Mouse (Mus musculus): ENCODE measurements around the gene Basp1.
A peak's percentile ranks its signal among the peaks of the same experiment; 100 is the strongest.

The Basp1 gene

DNA sequence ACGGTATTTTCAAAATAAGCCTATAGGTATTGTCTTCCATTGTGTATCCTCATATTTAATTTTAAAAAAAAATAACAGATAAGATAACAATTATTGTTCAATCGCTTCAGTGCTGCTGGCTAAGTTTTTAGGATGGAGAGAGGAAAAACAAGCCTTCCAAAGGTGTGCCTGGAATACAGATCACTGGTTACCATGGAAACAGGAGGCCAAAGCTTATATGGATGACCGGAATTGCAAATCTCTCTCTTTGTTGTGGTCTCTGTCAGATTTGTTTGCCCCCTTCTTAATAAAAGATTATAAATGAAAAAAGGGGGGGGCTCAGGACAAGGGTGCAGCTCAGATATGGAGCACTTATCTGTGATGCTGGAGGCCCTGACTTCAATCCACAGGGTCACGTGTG, 2.4 kb upstream of the Basp1 start:
- no peak for DNase-seq

DNA sequence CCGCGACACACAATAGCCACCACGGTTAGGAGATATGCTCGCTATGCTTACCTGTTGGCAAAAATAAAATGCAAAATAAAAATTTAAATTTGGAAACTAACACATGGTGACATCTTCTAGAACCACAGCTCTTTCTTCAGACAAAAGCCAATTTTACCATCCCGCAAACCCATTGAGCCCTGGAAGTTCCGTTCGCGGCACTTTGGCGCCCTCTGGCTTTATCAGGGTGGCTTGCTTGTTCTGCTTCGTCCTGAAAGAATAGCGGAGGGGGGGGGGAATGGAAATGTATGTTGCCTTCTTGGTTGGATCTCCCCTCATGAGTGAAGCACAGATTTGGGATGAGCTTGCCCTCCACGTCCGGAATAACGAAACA, 1.2 kb upstream of the Basp1 start:
- peak; percentile 91 for DNase-seq

DNA sequence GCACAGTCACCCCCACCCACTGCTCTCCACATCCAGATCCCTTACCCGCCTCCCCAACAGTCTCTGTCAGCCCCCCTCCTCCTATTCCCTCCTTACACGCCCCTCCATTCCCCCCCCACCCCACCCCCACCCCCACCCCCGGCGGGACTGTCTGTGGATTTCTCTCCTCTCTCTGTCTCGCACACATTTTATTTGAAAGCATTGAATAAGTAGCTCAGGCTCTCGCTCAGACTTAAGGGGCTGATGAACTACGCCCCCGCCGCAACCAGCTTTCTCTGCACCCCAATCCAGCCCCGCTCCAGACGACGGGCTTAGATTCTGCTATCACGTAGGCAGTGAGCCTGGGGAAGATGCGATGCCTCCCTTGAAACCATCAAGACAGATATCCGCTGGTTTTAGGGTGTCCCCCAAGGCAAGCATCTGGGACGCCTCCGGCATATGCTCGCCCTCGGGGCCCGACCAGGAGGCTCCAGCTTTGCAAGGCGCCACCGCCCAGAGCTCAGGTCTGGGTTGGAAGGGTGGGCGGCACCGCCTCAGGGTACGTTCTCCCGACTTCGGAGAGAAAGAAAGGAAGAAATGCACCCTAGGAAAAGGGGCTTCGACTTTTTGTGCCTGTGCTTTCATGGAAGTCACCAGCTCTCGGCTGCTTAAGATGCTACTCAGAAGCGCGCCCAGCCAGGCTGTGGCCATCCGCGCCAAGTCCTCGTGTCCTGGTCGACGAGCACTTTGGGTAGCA, 615 bp upstream of the Basp1 start:
- peak; percentile 63 for DNase-seq

DNA sequence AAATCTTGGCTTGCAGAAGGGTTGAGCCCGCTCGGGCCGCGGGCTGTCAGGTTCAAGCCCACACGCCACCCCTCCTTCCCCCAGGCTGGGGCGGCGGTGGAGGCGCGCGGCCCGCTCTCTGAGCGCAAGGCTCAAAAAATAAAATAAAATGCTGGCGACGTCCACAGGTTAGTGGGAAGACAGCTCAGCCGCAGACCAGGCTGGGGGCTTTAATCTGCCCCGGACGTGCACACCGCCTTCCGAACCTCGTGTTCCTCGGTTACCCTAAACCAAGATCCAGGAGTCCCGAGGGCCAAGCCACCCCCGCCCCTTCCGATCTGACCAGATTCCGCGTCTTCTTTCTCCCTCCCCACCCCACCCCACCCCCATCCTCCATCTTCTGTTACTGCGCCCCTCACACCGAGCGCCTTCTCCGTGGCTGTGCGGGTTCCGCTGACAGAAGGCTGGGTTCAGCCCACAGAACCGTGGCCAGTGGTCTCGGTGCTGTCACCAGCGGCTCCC, 753 bp downstream of the Basp1 start:
- DNase-seq: peak; percentile 56

DNA sequence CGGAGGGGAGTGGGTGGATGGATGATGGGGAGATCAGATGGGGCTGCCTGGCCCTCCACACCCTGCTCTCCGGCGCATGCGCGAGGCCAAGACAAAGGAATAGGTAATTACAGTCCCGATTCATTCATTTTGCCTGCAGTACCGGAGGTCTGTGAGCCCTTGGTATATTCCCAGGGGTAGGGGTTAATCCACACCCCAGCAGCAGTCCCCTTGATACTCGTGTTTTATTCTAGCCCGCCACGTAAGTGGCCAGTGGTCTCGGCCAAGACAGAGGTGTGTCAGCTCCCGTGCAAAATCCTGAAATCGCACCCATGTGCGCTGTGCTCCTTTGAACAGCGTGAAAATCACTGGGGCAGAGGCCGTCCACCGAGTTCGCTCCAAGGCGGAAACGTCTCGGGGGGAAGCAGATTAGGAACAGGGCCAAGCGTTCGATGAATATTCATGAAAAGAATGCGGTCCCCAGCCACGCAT, 1.4 kb downstream of the Basp1 start:
- peak; percentile 79 for DNase-seq

DNA sequence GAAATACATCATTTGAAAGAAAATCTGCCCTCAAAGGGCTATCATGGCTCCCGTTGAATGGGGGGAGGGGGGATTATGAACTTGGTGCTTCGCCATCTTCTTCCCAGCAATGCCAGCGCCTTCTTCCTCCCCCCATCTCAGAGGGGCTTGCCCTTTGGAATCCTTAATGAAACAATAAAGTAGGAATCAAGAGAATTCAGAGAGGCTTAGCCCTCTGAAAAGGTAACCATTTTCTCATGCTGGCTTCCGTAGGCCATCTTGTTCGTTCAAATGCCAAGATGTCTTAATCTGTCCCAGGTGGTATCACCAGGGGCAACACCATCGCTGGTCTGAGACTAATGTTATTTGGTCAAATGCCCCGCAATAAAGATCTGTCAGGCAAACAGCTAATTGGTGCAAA, 2.1 kb downstream of the Basp1 start:
- peak; percentile 24 for DNase-seq

DNA sequence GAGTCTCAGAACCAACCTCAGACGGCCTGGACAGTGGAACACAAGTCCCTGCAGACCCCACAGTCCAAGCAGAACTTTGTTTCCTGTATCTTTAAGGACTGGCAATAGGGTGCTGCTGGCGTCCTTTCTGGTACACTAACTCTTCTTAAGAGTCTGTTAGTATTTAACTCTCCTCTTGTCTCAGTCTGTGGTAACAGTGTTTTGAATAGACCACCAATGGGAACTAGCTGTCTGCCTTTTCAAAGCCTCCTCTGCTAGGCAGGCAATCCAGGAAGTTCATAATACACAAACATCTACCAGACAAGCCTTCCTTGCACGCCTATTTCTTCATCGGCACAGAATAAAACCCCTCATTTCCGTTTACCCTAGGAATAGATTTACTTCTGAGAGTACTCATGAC, 7.6 kb downstream of the Basp1 start:
- DNase-seq: no peak

DNA sequence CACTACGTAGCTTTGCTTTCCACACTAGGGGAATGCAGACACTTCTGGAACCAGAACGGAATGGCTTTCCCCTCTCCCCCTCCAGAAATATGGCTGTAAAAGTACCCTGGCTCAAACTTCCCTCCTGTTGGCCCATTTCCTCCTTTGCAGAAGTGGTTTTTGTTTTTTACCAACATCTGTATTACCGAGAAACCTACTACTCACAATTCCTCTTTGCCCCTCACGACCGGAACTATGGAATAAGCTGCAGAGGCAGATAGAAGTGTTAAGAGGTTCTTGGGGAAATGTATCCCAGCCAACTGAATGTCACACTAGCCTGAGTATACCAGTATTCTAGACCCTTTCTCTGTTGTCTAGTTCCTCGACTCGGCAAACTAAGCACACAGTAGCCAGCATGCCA, 9.7 kb downstream of the Basp1 start:
- no peak for DNase-seq

DNA sequence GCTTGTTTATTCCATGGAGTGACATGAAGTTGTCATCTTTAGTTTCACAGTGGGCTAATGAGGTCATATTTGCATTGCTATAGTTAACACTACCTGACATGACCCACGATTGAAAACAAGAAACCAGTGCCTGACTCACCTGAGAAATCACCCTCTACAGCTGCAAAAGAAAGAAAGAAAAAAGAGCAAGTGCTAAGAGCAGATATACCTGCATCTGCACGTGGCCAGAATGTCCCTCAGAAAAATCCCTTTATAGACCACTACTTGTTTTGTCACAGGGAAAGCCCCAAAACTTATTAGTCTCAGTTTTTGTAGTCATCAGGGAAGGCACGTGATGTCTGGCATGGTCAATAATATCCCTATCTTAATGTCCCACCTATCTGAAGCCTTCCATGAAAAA, 11.6 kb downstream of the Basp1 start:
- no peak for DNase-seq

DNA sequence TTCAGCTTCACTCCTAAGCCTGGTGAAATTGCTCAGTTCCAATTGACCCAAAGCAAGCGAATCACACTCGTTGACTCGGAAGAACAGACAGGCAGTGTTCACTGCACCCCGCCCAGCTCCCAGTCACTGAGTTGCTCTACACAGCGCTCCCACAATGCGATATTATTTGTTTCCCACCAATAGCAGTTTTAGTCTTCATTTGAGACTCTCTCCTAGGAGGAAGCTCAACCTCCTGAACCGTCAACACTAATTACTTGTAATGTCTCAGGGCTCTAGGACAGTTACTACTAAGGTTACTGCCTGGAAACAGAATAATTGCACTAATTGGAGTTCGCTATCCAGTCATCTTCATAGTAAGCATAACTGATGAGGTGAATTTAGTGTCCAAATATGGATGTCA, 13.3 kb downstream of the Basp1 start:
- no peak for DNase-seq

DNA sequence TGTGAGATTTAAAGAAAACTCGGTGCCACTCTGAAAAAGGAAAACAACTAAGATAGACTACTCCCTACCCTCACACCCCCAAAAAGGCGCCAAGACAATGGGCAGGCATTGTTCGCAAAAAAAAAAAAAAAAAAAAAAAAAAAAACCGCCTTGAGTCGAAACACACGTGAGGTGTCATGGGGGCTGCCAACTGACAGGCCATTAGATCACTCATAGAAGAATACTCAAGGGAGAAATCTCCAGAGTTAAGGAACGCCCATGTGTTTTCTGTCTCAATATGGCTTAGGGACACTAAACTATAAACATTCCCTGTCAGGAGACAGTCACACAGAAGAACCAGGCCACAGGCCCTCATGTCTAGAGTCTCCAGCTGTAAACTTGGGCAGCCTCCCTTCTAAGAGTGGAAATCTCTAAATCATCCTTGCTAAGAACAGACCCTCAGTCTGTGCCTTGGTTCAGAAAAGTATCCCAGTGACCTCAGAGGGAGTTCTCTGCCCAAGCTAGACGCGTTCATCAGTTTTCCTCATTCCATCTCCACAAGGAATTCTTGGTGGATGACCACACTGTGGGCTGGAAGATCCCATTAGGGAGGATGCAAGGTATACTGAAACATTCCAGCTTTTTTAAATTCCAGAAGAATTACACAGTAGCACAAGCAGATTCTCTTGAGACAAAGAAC, 17.5 kb downstream of the Basp1 start:
- no peak for DNase-seq

DNA sequence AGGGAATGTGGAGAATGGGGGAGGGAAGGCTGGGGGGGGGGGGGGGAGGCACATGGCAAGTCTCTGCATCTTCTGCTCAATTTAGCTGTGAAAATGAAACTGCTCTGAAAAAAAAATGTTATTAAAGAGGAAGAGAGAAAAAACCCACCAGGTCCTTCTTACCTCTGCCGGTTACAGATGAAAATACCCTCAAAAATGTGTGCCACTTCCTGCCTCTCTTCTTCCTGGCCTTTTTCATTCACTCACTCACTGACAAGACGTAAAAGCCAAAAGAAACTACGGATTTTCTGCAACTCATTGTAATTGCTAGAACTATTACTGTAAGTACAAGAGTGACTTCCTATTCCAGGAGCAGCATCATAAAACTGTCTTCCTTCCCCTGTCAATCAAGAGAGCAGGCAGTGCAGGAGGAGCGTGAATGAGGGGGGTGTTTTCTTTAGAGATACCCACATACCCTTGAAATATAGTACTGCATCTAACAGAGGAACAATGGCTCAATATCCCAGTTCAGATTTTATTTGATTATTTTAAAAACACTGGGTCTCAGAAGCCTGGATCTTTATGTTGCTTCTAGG, 21.0 kb downstream of the Basp1 start:
- no peak for DNase-seq

DNA sequence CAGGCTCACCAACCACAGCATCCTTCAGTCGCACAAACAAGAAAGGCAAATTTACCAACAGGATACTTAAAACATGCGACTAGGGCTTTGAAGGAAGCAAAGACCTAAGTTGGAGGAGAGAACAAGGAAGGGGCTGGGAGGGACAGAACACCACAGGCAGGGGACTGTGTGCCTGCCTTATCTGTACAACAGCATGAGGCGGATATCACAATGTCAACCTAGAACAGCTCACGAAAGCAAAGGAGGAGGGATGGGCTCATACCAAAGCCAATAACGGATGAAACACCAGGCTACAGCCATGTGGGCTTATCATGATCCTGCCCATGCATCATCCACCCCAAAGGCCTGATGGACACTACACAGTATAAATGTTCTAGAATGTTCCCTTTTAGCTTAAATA, 22.4 kb downstream of the Basp1 start:
- DNase-seq: no peak

DNA sequence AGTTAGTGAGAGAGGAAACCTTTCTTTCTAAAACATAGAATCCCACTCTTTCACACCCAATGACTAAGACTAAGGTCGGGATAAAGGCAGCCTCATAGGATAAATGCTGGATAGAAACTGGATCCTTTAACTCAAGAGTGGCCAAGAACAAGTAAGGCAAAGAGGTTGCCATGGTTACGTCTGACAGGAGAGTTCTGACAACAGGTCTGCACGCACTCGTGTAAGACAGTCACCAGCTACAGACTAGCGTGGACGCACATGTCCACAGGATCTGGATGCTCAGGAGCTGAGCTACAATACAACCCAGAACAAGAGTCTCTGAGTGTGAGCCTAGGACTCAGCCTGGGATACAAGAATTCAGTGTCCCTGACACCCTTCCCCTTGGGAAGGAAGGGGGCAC, 26.0 kb downstream of the Basp1 start:
- no peak for DNase-seq

DNA sequence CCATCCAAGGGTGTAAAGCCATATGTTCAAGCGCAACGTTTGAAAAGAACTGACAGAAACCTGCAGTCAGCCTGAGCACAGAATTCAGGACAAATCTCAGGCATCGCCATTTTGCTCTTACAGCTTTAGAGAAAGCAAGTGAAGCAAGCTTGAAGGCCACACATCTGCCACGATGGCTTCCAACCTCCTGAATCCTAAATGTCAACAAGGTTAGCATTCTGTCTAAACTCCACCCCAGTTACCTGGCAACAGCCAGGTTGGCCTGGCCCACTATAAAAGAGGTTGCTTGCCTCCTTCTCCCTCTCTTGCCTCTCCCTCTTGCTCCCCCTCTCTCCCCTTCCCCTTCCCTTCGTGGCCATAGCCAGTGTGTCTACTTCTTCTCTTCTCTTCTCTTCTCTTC, 33.5 kb downstream of the Basp1 start:
- DNase-seq: no peak

DNA sequence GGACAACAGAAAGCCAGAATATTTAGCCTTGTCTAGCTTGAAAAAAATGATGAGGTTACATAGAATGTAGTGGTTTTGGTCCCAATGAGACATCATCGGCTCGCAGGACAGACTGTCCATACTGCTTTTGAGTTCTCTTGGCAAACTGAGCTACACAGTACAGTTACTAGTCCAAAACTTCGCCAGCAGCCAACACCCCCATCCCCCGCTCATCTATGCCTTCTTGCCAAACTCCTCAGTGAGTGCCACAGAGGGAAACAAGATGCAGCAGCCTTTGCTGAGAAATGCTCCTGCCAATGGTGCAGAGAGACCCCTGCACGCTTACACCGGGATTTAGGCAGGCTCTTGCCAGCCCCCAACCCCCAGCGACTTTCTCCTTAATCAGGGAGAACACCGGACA, 34.9 kb downstream of the Basp1 start:
- DNase-seq: no peak

DNA sequence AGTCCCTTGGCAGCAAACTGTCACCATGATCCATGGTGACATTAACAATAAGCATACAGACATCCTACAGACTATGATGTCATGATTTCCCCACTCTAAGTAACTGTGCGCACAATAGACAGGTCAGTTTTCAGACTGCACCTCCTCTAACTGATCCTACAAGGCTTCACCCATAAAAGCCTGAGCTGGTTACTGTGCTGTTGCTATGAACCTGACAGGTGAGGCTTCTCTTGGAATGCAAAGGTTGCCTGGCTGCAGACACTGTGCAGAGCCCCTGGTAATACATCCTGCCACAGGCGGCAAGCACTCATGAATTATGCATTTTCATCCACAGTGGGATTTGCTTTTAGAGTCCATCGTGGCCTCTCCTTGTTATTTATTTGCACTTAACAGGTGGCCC, 36.6 kb downstream of the Basp1 start:
- no peak for DNase-seq

DNA sequence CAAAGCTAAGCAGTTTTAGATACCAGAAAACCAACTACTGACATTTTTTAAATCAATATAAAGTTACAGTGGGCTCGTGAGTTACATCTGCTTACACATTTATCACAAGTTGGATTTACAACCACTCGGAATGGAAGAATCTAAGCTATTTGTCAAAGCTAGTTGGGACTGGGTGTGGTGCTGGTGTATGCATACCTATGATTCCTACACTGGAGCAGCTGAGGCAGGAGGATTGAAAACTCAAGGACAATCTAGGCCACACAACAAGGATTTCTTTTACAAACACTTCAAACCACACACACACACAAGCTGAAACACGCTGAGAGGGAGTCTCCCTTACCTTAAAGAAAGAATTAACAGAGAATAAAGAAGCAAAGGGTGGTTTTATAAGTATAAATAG, 40.1 kb downstream of the Basp1 start:
- DNase-seq: no peak

DNA sequence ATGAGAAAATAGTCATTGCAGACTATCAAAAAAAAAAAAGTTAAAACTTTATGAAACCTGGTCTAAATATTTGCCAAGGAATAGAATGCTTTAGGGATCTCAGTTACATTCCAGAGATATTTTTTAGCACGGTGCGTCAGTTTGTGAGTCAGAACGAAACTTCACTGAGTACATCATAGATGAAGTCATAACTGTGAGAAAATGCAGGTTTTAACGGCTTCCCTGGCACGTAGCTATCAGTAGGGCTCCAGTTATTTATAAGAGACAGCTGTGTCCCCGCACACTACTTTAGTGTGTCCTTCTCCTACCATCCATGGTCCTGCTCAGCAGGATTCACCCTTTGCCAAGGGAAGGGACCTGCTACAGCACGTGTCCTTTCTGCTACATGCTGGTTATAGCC, 44.0 kb downstream of the Basp1 start:
- DNase-seq: no peak

DNA sequence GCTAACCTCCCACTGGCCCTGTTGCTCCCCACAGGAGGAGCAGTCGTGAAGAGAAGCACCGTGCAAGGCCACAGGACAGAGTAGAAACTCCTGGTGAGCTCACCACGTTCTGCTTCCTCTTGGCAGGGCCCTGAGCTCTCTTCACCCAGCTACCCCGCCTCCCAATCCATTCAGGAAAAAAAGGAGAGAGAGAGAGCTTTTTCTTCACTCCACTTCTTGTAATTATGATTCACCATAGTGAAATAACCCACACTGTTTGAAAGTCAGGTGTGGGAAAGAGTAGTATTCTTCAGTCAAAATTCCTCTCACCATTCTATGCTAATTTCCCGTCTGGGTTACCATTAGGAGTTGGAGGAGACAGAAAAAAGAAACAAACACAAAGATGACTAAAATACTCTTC, 48.1 kb downstream of the Basp1 start:
- DNase-seq: no peak

DNA sequence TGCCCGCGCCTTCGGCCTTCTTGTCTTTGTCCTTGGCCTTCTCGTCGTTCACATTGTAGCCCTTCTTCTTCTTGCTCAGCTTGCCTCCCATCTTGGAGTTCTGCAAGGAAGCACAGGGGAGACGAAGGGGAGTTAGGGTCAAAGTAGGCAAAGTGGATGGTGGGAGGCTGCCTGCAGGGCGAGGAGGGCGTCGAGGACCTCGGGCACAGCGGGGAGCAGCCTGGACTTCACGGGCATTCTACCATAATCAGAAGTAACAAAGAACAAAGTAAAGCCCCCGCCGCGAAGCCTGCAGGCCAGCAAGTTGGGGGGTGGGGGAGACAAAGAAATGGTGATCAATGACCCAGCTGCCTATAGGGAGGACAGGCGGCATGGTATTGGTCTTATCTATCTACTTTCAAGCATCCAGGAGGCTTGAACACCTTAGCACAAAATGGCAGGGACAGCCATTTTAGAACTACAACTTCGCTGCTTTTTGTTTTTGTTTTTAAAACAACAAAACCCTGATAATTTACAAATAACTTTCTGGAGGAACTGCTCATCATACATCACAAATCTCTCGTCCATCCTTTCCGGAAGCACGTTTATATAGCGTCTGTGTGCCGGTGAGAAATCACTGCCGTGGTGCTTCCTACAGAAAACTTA, 48.6 kb downstream of the Basp1 start:
- peak; percentile 21 for DNase-seq

DNA sequence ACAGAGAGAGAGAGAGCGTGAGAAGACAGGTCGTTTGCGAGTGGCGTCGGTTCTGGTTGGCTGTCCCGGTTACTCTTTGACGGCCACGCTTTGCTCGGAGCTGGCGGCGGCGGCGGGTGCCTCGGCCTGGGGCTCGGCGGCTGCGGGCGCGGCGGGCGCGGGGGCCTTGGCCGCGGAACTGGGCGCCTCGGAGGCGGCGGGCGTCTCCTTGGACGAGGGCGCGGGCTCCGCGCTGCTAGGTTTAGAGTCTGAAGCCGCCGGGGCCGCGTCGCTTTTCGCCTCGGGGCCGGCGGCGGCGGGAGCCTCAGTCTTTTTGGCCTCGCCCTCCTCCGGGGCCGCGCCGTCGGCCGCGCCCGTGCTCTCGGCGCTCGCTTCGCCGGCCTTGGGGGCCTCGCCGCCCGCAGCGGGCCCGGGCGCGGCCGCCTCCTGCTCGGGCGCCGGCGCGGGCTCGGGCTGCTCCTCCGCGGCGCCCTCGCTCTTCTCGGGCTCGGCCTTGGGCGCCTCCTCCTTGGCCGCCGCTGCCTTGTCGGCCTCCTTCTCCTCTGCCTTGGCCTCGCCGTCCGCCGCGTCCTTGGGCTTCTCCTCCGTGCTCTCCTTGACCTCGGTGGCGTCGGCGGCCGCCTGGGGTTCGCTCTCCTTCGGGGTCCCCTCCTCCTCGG, 49.3 kb downstream of the Basp1 start:
- peak; percentile 39 for DNase-seq

DNA sequence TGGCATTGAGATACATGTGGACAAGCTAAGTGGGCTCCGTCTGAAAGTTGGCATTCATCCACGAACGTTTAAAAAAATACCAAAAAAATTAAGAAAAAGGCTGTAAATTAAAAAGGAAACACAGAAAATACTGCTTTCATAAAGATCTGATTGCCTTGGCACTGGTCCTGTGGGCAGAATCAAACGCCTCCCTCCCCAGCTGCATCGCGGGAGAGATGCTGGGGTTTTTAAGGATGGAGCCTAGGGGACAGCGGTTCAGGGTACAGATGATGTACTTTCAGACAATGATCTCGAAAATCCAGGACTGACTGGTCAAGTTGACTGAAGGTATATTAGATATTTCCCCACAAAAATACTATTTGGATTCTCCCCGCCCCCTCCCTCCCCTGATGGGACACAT, 49.9 kb downstream of the Basp1 start:
- peak; percentile 29 for DNase-seq
